Mouse (Mus musculus) limb, embryonic 10.5 days (tissue): ENCODE data around the gene Impg2. TPM values are rescaled to one million over a fixed set of nuclear protein-coding genes. Genes with fewer than 3 reads are reported as not detected.

Source experiments
- DNase-seq: peaks from one replicate; pipeline ENCODE4 v3.0.0-alpha.2; 2017; ENCODE audit warnings: low spot score
- H3K27ac ChIP-seq: fragments of 300-500 bp; sonication (generic); 2 replicates; pipeline ENCODE4 v1.5.1; 2016; ENCODE audit warnings: mild to moderate bottlenecking
- H3K27me3 ChIP-seq: fragments of 300-500 bp; sonication (generic); 2 replicates; pipeline ENCODE4 v1.6.1; 2016; ENCODE audit warnings: low read depth, mild to moderate bottlenecking; ENCODE audit not compliant: poor library complexity, severe bottlenecking
- H3K36me3 ChIP-seq: fragments of 300-500 bp; sonication (generic); 2 replicates; pipeline ENCODE4 v1.6.1; 2016; ENCODE audit warnings: mild to moderate bottlenecking, moderate library complexity
- H3K4me1 ChIP-seq: fragments of 300-500 bp; sonication (generic); 2 replicates; pipeline ENCODE4 v1.6.1; 2016
- H3K4me3 ChIP-seq: fragments of 300-500 bp; sonication (generic); 2 replicates; pipeline ENCODE4 v1.5.1; 2016; ENCODE audit warnings: mild to moderate bottlenecking, moderate library complexity
- H3K9me3 ChIP-seq: fragments of 300-500 bp; sonication (generic); replicated peaks from 2 replicates; pipeline ENCODE4 v1.6.1; 2016; ENCODE audit warnings: mild to moderate bottlenecking
- WGBS: fragments of 180-500 bp; shearing (Covaris S2); methylation state at CpG from one replicate; pipeline ENCODE4 v1.1.7; 2016; 5-methylcytosine and 5-hydroxymethylcytosine counted together
- polyA plus RNA-seq: library from polyadenylated mRNA; unstranded; fragments of >200 nt; fragmentation: Nextera tagmentation; extraction: Ambion mirVana; gene quantifications from 2 replicates; pipeline ENCODE4 v1.2.1, GENCODE M21; 2016

Gene Impg2
- polyA plus RNA-seq, result 0.03 and 0.05 TPM in 2 replicates

DNA sequence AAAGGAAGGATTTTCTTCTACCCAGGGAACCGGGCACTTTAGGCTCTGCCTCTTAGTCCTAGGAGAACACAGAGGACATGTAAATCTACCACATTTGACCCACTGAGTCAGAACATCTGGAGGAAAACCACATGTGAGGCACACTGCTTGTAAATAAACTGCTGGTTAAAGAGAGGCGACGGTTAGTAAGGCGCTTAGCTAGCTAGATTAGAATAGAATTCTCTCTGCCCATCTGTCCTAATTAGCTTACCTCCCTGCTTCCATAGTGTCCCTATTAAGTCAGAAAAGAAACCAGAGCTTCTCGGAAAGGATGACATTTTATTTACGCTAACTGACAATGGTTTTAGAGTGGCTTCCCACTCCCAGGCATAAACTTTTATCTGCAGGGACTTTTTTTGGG lies at the start of gene Impg2:
TSS of gene Impg2 (plus strand) at position 263 of the 400 bp plus-strand sequence.
- Histone ChIP-seq H3K27ac (no peak within 1 kb of the TSS), H3K4me1 (no peaks in the 10 kb centered on the region), H3K36me3 (no peaks in the 10 kb centered on the region), H3K4me3 (no peak within 1 kb of the TSS), H3K9me3 (no peaks in the 10 kb centered on the region), H3K27me3 (no peaks in the 10 kb centered on the region)
- 69% methylated on average over 6 of the region's 6 CpGs for WGBS
- no peak for DNase-seq

GRCm38 (mm10) chr16:56163466-56163865 lies 40.6 kb upstream of the Impg2 start:
- WGBS, result 88% methylated on average over 7 of the region's 7 CpGs

DNA sequence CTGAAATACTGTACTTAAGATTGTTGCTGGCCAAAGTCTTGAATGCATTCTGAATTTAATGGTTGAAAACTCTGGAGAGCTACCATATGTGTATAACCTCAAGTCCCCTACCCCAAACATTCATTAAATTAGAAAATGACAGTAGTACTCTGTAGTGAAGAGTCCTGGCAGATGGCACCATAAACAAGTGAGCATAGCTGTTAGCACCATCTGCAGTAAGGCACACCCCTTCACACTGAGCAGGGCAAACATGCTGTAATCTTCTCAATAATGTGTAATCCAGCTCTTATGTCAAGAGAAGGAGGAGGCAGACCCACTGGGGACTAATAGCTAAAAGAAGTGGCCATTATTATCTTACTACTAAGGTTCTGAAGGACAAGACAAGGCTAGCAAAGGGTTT lies 33.9 kb upstream of the Impg2 start:
- peaks cover 19% of the 10 kb centered on the region for H3K36me3 ChIP-seq
- H3K27me3 ChIP-seq, result no peaks in the 10 kb centered on the region

More at GRCm38 (mm10) chr16:56163466-56163865, 40.6 kb upstream of the Impg2 start:
- Histone ChIP-seq H3K4me3 (no peak overlapping the region), H3K4me1 (no peaks in the 10 kb centered on the region), H3K36me3 (peaks cover 2% of the 10 kb centered on the region; the same call in 1 of the 2 replicates), H3K9me3 (no peaks in the 10 kb centered on the region), H3K27ac (no peak overlapping the region), H3K27me3 (no peaks in the 10 kb centered on the region)
- DNase-seq, result no peak

GRCm38 (mm10) chr16:56175867-56176581 lies 28.1 kb upstream of the Impg2 start:
- H3K27me3 ChIP-seq, result no peaks in the 10 kb centered on the region
- no peaks in the 10 kb centered on the region for H3K9me3 ChIP-seq
- no peak for DNase-seq
- peaks cover 23% of the 10 kb centered on the region for H3K36me3 ChIP-seq
- H3K27ac ChIP-seq, result no peak overlapping the region
- no peak overlapping the region for H3K4me3 ChIP-seq
- 63% methylated on average over 8 of the region's 8 CpGs for WGBS
- no peaks in the 10 kb centered on the region for H3K4me1 ChIP-seq

More for the DNA sequence above, 33.9 kb upstream of the Impg2 start:
- Histone ChIP-seq H3K27ac (no peak overlapping the region), H3K4me3 (no peak overlapping the region), H3K9me3 (no peaks in the 10 kb centered on the region), H3K4me1 (no peaks in the 10 kb centered on the region)
- DNase-seq, result no peak

DNA sequence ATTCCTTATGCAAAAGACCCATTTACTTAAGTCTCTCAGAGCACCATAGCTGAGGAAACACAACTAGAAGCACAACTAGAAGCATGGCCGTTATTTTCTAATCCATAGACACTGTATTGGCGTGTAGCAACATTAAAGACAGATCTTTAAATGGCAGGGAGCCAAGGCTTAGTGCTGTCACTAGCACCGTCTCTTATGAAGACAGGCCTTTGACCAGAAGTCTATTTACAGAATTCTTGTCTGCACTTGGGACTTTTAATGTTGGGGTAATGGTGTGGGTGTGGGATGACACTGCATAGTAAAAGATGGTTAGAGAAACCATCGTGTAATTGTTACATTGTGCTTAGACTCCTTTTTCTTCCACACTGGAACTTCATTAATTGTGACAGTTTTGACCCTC lies 17.2 kb upstream of the Impg2 start:
- DNase-seq, result no peak
- Histone ChIP-seq H3K27me3 (no peaks in the 10 kb centered on the region), H3K36me3 (peaks cover 30% of the 10 kb centered on the region), H3K4me3 (no peak overlapping the region), H3K9me3 (no peaks in the 10 kb centered on the region), H3K27ac (no peak overlapping the region), H3K4me1 (no peaks in the 10 kb centered on the region)
- 92% methylated on average over 4 of the region's 4 CpGs for WGBS

- no peak overlapping the region for H3K27ac ChIP-seq
- no peaks in the 10 kb centered on the region for H3K4me1 ChIP-seq
- H3K27me3 ChIP-seq, result no peaks in the 10 kb centered on the region
- H3K36me3 ChIP-seq, result peaks cover 18% of the 10 kb centered on the region
- H3K9me3 ChIP-seq, result no peaks in the 10 kb centered on the region
- 92% methylated on average over 9 of the region's 9 CpGs for WGBS
- DNase-seq, result no peak
- H3K4me3 ChIP-seq, result no peak overlapping the region
These were observed 15.9 kb upstream of the Impg2 start for GRCm38 (mm10) chr16:56188198-56188597.

DNA sequence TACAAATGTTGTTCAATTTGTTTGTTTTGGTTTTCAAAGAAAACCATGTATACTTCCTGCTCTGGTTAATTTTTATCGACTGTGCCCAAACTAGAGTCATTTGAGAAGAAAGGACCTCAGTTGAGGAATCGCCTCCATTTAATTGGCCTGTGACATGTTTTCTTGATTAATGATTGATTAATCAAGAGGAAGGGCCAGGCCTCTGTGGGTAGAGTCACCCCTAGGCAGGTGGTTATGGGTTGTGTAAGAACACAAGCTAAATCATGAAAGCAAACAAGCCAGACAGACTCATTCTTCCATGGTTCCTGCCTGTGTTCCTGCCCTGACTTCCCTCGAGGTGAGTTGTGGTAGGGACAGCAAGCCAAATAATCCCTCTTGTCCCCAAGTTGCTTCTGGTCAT lies 8.6 kb downstream of the Impg2 start:
- WGBS, result 76% methylated on average over 3 of the region's 3 CpGs
- no peak for DNase-seq
- Histone ChIP-seq H3K9me3 (no peaks in the 10 kb centered on the region), H3K4me3 (no peak overlapping the region), H3K36me3 (no peaks in the 10 kb centered on the region), H3K4me1 (no peaks in the 10 kb centered on the region), H3K27ac (no peak overlapping the region), H3K27me3 (no peaks in the 10 kb centered on the region)

- H3K27me3 ChIP-seq, result no peaks in the 10 kb centered on the region
- H3K27ac ChIP-seq, result no peak overlapping the region
- H3K36me3 ChIP-seq, result no peaks in the 10 kb centered on the region
- H3K4me3 ChIP-seq, result no peak overlapping the region
- no peaks in the 10 kb centered on the region for H3K9me3 ChIP-seq
- no peaks in the 10 kb centered on the region for H3K4me1 ChIP-seq
- no peak for DNase-seq
These were observed 23.6 kb downstream of the Impg2 start for GRCm38 (mm10) chr16:56227686-56228085.

DNA sequence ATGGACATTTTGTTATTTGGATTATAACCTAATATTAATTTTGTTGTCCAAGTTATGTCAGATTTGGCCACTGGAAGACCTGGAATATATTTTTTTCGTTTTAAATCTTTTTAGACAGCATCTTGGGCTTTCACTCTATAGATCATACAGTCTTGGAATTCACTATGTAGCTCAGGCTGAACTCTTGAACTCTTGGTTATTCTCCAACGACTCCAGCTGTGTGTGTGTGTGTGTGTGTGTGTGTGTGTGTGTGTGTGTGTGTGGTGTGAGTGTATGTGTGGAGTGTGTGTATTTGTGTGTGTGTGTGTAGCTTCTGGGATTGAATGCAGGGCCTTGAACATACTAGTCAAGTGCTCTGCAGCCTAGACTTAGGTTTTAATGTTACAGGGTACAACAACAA lies 25.3 kb downstream of the Impg2 start:
- H3K36me3 ChIP-seq, result no peaks in the 10 kb centered on the region
- H3K27me3 ChIP-seq, result no peaks in the 10 kb centered on the region
- H3K9me3 ChIP-seq, result no peaks in the 10 kb centered on the region
- no peak overlapping the region for H3K4me3 ChIP-seq
- no peak overlapping the region for H3K27ac ChIP-seq
- no peak for DNase-seq
- 65% methylated on average over 2 of the region's 2 CpGs for WGBS
- no peaks in the 10 kb centered on the region for H3K4me1 ChIP-seq

DNA sequence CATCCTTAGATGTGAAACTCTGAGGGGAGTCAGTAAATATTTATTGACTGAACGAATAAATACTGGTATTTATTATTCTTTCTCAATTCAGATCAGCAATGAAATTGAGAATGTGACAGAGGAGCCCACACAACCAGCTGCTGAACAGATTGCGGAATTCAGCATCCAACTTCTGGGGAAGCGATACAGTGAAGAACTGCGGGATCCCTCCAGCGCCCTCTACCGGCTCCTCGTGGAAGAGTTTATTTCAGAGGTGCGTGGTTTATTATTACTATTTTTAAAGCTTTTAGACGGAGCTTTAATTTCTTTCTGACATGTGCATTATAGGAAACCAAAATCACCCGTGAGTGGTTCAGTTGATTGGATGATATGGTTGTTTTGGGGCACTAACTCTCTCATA lies 27.2 kb downstream of the Impg2 start:
- H3K9me3 ChIP-seq, result no peaks in the 10 kb centered on the region
- no peaks in the 10 kb centered on the region for H3K4me1 ChIP-seq
- H3K36me3 ChIP-seq, result no peaks in the 10 kb centered on the region
- WGBS, result 55% methylated on average over 10 of the region's 10 CpGs
- H3K27ac ChIP-seq, result no peak overlapping the region
- no peak overlapping the region for H3K4me3 ChIP-seq
- no peaks in the 10 kb centered on the region for H3K27me3 ChIP-seq
- DNase-seq, result peak; percentile 39

- no peak overlapping the region for H3K4me3 ChIP-seq
- DNase-seq, result no peak
- no peaks in the 10 kb centered on the region for H3K9me3 ChIP-seq
- WGBS, result 84% methylated on average over 10 of the region's 10 CpGs
- no peaks in the 10 kb centered on the region for H3K36me3 ChIP-seq
- no peak overlapping the region for H3K27ac ChIP-seq
- H3K27me3 ChIP-seq, result no peaks in the 10 kb centered on the region
- H3K4me1 ChIP-seq, result no peaks in the 10 kb centered on the region
These were observed 28.6 kb downstream of the Impg2 start for GRCm38 (mm10) chr16:56232736-56233135.

DNA sequence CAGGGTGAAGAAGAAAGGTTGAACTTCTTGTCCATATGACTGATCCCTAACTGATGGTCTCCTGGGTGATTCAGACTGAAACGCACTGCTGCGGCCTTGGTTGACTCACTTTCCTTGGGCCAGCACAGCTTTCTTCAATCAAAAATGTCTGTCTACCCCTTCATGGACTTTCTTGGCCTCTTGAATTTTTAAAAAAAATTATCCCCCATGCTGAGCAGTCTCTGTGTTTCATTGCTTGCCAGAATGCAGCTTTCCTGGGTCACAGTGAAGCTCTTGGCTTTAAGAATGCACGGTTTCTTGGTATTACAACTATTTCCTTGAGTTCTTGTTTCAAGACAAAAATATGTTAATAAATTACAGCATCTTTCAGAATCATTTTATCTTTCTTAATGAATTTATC lies 41.9 kb downstream of the Impg2 start:
- DNase-seq, result no peak
- no peak overlapping the region for H3K27ac ChIP-seq
- H3K4me3 ChIP-seq, result no peak overlapping the region
- H3K4me1 ChIP-seq, result no peaks in the 10 kb centered on the region
- H3K27me3 ChIP-seq, result no peaks in the 10 kb centered on the region
- WGBS, result 95% methylated on average over 3 of the region's 3 CpGs
- no peaks in the 10 kb centered on the region for H3K9me3 ChIP-seq
- H3K36me3 ChIP-seq, result no peaks in the 10 kb centered on the region

DNA sequence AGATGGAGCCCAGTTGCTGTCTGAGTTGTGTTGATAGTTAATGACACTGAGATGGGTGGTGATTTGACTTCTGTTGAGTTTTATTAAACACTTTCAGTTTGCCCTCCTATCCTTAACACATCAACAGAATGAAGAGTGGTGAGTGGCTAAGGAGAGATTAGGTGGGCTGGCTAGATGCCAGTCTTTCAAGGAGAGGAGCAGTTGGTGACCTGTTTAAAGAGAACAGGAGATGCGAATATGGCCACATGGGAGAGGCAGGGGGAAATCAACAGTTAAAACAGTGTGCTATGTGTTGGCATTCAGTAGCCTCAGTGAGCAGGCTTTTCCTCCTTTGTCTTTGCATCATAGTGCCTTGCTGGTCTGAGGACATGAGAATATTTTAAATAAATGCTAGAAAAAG lies 69.8 kb downstream of the Impg2 start:
- H3K27ac ChIP-seq, result no peak overlapping the region
- no peaks in the 10 kb centered on the region for H3K36me3 ChIP-seq
- DNase-seq, result no peak
- H3K27me3 ChIP-seq, result no peaks in the 10 kb centered on the region
- 85% methylated on average over 1 of the region's 1 CpGs for WGBS
- no peak overlapping the region for H3K4me3 ChIP-seq
- no peaks in the 10 kb centered on the region for H3K9me3 ChIP-seq
- peaks cover 9% of the 10 kb centered on the region for H3K4me1 ChIP-seq

DNA sequence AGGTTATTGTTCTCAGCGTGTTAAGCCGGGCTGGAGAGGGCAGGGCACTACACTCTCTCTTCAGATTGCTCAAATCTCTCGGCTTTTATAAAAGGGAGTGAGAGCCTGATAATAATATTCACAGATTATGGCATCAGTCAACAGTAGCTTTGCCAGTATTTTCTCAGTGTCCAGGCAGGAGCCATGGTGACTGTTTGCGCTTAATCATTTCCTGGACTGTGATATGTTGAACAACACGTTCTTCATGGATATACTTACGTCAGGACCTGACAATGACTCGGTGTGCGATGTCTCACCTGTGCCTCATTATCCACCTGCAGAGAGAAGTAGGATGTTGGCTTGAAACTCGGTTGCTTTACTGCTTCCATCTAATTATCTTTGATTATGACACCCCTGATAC lies 74.9 kb downstream of the Impg2 start:
- peaks cover 12% of the 10 kb centered on the region for H3K4me1 ChIP-seq
- H3K4me3 ChIP-seq, result no peak overlapping the region
- H3K36me3 ChIP-seq, result no peaks in the 10 kb centered on the region
- H3K27me3 ChIP-seq, result no peaks in the 10 kb centered on the region
- H3K27ac ChIP-seq, result no peak overlapping the region
- no peaks in the 10 kb centered on the region for H3K9me3 ChIP-seq
- WGBS, result 75% methylated on average over 9 of the region's 9 CpGs
- DNase-seq, result no peak
